Mouse (Mus musculus): ENCODE measurements around the gene Casz1.

- TF ChIP-seq EP300 (IDR thresholded peaks at IDR 0.05): no peak
- TF ChIP-seq CTCF (IDR thresholded peaks at IDR 0.05): no peak
Measured at GRCm38 (mm10) chr4:148876166-148876565, 71.9 kb downstream of the Casz1 start.
